Mouse (Mus musculus) MEL (cell line): ENCODE measurements around the gene BC035947. TPM values are rescaled to one million over a fixed set of nuclear protein-coding genes. Genes with fewer than 3 reads are reported as not detected.

ENCODE experiments used
- DNase-seq: peaks from one replicate; pipeline ENCODE4 v3.0.0; 2011; ENCODE audit warnings: low read depth, low spot score
- H3K27ac ChIP-seq: 2 replicates; pipeline ENCODE4 v1.5.1; 2012; ENCODE audit warnings: low read depth, mild to moderate bottlenecking, control low read depth, low read length, moderate library complexity; ENCODE audit not compliant: control insufficient read depth
- H3K27me3 ChIP-seq, 2 experiments: fragments of 150-350 bp in 1 of 2; sonication (generic) in 1 of 2; 2 replicates each; pipeline ENCODE4 v1.6.1; 2012; ENCODE audit warnings: low read length in 2 of 2, mild to moderate bottlenecking in 2 of 2, improper control_type of control experiment in 1 of 2, moderate library complexity in 1 of 2; ENCODE audit not compliant: insufficient read depth in 2 of 2, control insufficient read depth in 1 of 2
- H3K36me3 ChIP-seq, 2 experiments: 2 replicates each; pipeline ENCODE4 v1.6.1; 2012 to 2014; ENCODE audit warnings: low read length in 2 of 2, improper control_type of control experiment in 1 of 2, inconsistent platforms in 1 of 2, mild to moderate bottlenecking in 1 of 2; ENCODE audit not compliant: insufficient read depth in 2 of 2, control insufficient read depth in 1 of 2
- H3K4me1 ChIP-seq, 2 experiments: fragments of 150-350 bp in 1 of 2; sonication (generic) in 1 of 2; 2 replicates each; pipeline ENCODE4 v1.6.1; 2012; ENCODE audit warnings: low read length in 2 of 2, improper control_type of control experiment in 1 of 2, mild to moderate bottlenecking in 1 of 2; ENCODE audit not compliant: insufficient read depth in 2 of 2, control insufficient read depth in 1 of 2
- H3K4me3 ChIP-seq, 2 experiments: fragments of 150-350 bp in 1 of 2; sonication (generic) in 1 of 2; 2 replicates each; pipeline ENCODE4 v1.5.1; 2012; ENCODE audit warnings: low read depth in 2 of 2, low read length in 2 of 2, mild to moderate bottlenecking in 2 of 2, moderate library complexity in 2 of 2, control low read depth in 1 of 2, improper control_type of control experiment in 1 of 2; ENCODE audit not compliant: control insufficient read depth in 1 of 2, insufficient read depth in 1 of 2
- H3K79me2 ChIP-seq: 2 replicates; pipeline ENCODE4 v1.6.1; 2012; ENCODE audit warnings: mild to moderate bottlenecking, low read length, moderate library complexity; ENCODE audit not compliant: control insufficient read depth, poor library complexity, insufficient read depth
- H3K9ac ChIP-seq: 2 replicates; pipeline ENCODE4 v1.6.1; 2012; ENCODE audit warnings: low read depth, mild to moderate bottlenecking, control low read depth, low read length, moderate library complexity; ENCODE audit not compliant: control insufficient read depth, poor library complexity, severe bottlenecking
- H3K9me3 ChIP-seq: fragments of 150-350 bp; sonication (generic); replicated peaks from 2 replicates; pipeline ENCODE4 v1.6.1; 2012; ENCODE audit warnings: mild to moderate bottlenecking, low read length, improper control_type of control experiment, moderate library complexity; ENCODE audit not compliant: insufficient read depth
- CHD1 ChIP-seq: IDR thresholded peaks from 2 replicates; pipeline ENCODE4 v1.6.1; 2012; ENCODE audit warnings: low read depth, mild to moderate bottlenecking, inconsistent platforms, low read length, improper control_type of control experiment
- ELF1 ChIP-seq: IDR thresholded peaks from 2 replicates; pipeline ENCODE4 v1.6.1; 2014; ENCODE audit warnings: low read depth, mild to moderate bottlenecking, inconsistent platforms, low read length, improper control_type of control experiment, moderate library complexity
- ETS1 ChIP-seq: IDR thresholded peaks from 2 replicates; pipeline ENCODE4 v1.6.1; 2012; ENCODE audit warnings: low read depth, mild to moderate bottlenecking, inconsistent platforms, low read length, improper control_type of control experiment, moderate library complexity
- KAT2A ChIP-seq: conservative IDR thresholded peaks from 2 replicates; pipeline ENCODE4 v1.6.1; 2012; ENCODE audit warnings: low read depth, low read length, improper control_type of control experiment, inconsistent platforms
- MAX ChIP-seq: IDR thresholded peaks from 2 replicates; pipeline ENCODE4 v1.6.1; 2011; ENCODE audit warnings: low read length, improper control_type of control experiment
- MAZ ChIP-seq: IDR thresholded peaks from 2 replicates; pipeline ENCODE4 v1.6.1; 2012; ENCODE audit warnings: low read depth, mild to moderate bottlenecking, inconsistent platforms, low read length, improper control_type of control experiment
- MXI1 ChIP-seq: IDR thresholded peaks from 2 replicates; pipeline ENCODE4 v1.6.1; 2011; ENCODE audit warnings: mild to moderate bottlenecking, low read depth, low read length, improper control_type of control experiment
- MYC ChIP-seq: IDR thresholded peaks from 2 replicates; pipeline ENCODE4 v1.6.1; 2011; ENCODE audit warnings: low read depth, mild to moderate bottlenecking, low read length, improper control_type of control experiment, moderate library complexity
- NRF1 ChIP-seq: IDR thresholded peaks from 2 replicates; pipeline ENCODE4 v1.6.1; 2014; ENCODE audit warnings: low read depth, mild to moderate bottlenecking, inconsistent platforms, low read length, improper control_type of control experiment, moderate library complexity; ENCODE audit not compliant: poor library complexity, insufficient read depth, severe bottlenecking
- POLR2AphosphoS2 ChIP-seq: IDR thresholded peaks from 2 replicates; pipeline ENCODE4 v1.6.1; 2011; ENCODE audit warnings: low read length, improper control_type of control experiment
- POLR2AphosphoS5 ChIP-seq: IDR thresholded peaks from 2 replicates; pipeline ENCODE4 v1.6.1; 2012; ENCODE audit warnings: low read depth, borderline replicate concordance, mild to moderate bottlenecking, inconsistent platforms, low read length, moderate library complexity, mixed read lengths
- RCOR1 ChIP-seq: IDR thresholded peaks from 2 replicates; pipeline ENCODE4 v1.6.1; 2012; ENCODE audit warnings: low read depth, mild to moderate bottlenecking, inconsistent platforms, low read length, improper control_type of control experiment
- SMC3 ChIP-seq: IDR thresholded peaks from 2 replicates; pipeline ENCODE4 v1.6.1; 2011; ENCODE audit warnings: low read depth, low read length, improper control_type of control experiment
- TAL1 ChIP-seq: IDR thresholded peaks from 2 replicates; pipeline ENCODE4 v1.6.1; 2012; ENCODE audit warnings: mild to moderate bottlenecking, inconsistent platforms, low read length, moderate library complexity, mixed read lengths
- TCF12 ChIP-seq: IDR thresholded peaks from 2 replicates; pipeline ENCODE4 v1.6.1; 2014; ENCODE audit warnings: low read depth, mild to moderate bottlenecking, inconsistent platforms, low read length, improper control_type of control experiment, moderate library complexity
- USF1 ChIP-seq: IDR thresholded peaks from 2 replicates; pipeline ENCODE4 v1.6.1; 2014; ENCODE audit warnings: low read depth, mild to moderate bottlenecking, inconsistent platforms, low read length, improper control_type of control experiment, moderate library complexity
- ZNF384 ChIP-seq: IDR thresholded peaks from 2 replicates; pipeline ENCODE4 v1.6.1; 2012; ENCODE audit warnings: low read depth, mild to moderate bottlenecking, inconsistent platforms, low read length, improper control_type of control experiment
- polyA plus RNA-seq, 2 experiments: library from polyadenylated mRNA; stranded (reverse) in 1 of 2; unstranded in 1 of 2; fragments of >175 nt in 1 of 2; fragments of >200 nt in 1 of 2; gene quantifications; 2 replicates each; pipeline versions ENCODE4 v1.2.1 to v1.2.4; 2012; ENCODE audit warnings: low replicate concordance in 2 of 2, low read depth in 1 of 2; ENCODE audit not compliant: insufficient read length in 2 of 2, insufficient read depth in 1 of 2, missing spikeins in 1 of 2
- total RNA-seq: library from RNA; depleted of rRNA; stranded (reverse); fragments of 300-350 nt; gene quantifications from 2 replicates; pipeline ENCODE4 v1.2.3, GENCODE M21; 2012; rRNA removed

The BC035947 gene
- not detected in 2 replicates for total RNA-seq
- not detected for polyA plus RNA-seq

DNA sequence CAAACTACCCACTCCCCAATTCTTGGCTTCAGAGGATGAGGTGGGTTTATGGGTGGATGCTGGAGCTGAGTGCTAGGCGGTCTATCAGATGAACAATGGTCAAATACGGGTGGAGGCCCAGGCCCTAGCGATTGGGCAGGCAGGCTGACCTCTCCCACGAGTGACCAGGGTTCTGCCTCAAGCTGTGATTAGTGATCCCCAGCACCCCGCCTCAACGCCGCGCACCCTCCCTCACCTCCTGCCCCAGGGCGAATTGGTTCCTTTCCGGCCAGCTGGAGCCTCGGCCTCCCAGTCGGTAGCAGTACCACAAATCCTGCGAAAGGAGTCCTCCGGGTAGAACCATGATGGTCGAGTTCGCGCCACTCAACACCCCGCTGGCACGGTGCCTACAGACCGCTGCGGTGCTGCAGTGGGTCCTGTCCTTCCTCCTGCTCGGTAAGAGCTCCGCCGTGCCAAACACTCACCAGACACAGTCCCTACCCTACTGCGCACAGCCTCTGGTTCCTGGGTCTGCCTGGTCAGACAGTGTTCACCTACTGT lies at the start of gene BC035947:
TSS of gene BC035947 (minus strand) at position 538 of the 540 bp plus-strand sequence.
- no peak within 1 kb of the TSS for H3K9ac ChIP-seq
- TF ChIP-seq MAX (no peak), CHD1 (no peak), NRF1 (no peak), SMC3 (no peak), MAZ (no peak), TAL1 (no peak), POLR2AphosphoS2 (no peak)
- TF ChIP-seq, all 39 proteins: peak for 0
- no peaks in the 10 kb centered on the region for H3K79me2 ChIP-seq
- no peaks in the 10 kb centered on the region for H3K9me3 ChIP-seq
- no peaks in the 10 kb centered on the region for H3K36me3 ChIP-seq
- H3K27me3 ChIP-seq = no peaks in the 10 kb centered on the region
- H3K27ac ChIP-seq = no peak within 1 kb of the TSS
- no peak for DNase-seq
- no peaks in the 10 kb centered on the region for H3K4me1 ChIP-seq
- H3K4me3 ChIP-seq = no peak within 1 kb of the TSS

DNA sequence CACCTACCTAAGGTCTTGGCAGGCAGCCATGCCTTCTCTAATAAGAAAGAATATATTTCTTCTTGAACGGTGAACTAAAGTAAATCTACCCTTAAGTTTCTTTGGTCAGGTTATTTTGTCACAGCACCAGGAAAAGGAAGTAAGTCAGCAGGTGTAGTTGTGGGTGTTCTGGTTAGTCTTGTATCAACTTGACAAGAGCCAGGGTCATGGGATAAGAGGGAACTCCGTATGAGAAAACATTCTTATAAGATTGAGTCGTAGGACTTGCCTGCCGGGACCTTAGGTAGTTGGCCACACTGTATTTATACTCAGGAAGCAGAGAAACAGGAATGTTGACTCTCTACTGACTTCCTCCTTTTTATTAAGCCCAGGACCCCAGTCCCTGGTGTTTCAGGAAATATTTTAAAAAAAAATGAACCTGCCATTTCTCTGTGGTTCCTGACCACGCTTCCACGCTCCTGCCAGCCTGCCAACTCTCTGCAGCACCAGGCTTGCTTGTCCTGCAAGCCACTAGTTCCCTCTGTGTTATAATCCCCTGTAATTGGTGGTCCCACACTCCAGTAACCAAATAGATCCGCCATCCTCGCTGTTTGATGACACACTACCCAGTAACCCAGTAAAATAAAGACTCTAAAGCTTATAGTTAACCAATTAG lies 42.2 kb upstream of the BC035947 start:
- Histone ChIP-seq H3K4me1 (no peaks in the 10 kb centered on the region), H3K9ac (no peak overlapping the region), H3K27me3 (no peaks in the 10 kb centered on the region), H3K9me3 (no peaks in the 10 kb centered on the region), H3K79me2 (no peaks in the 10 kb centered on the region), H3K4me3 (no peak overlapping the region), H3K27ac (no peak overlapping the region), H3K36me3 (no peaks in the 10 kb centered on the region)
- DNase-seq = no peak
- TF ChIP-seq MYC (no peak), CHD1 (no peak), KAT2A (no peak), ZNF384 (no peak), POLR2AphosphoS5 (no peak), TCF12 (no peak), NRF1 (no peak), MXI1 (no peak), ELF1 (no peak), ETS1 (no peak), RCOR1 (no peak), USF1 (no peak)
